Mouse (Mus musculus): ENCODE data around the gene 2610008E11Rik. TPM values are rescaled to one million over a fixed set of nuclear protein-coding genes. Genes with fewer than 3 reads are reported as not detected.
"Not testable (repeated sequence)": the region's sequence is repeated elsewhere in the genome, so short reads cannot be mapped to it uniquely, and the experiment has no call there.

2610008E11Rik gene
- polyA plus RNA-seq, 1 experiment: 0.86 TPM

GRCm38 (mm10) chr10:79096706-79097105 lies 694 bp downstream of the 2610008E11Rik start:
- no peak for TF ChIP-seq POLR2A (IDR thresholded peaks at IDR 0.05; ENCODE audit: control insufficient read depth, low read depth, low read length)
- TF ChIP-seq CTCF (IDR thresholded peaks at IDR 0.05; ENCODE audit: control insufficient read depth, insufficient read depth, insufficient replicate concordance, low read depth, low read length): no peak
- no peak overlapping the region for H3K27ac ChIP-seq (ENCODE audit: control insufficient read depth, insufficient read depth, low read depth, low read length)
- H3K27me3 ChIP-seq (ENCODE audit: control insufficient read depth, insufficient read depth, low read length): no peaks in the 10 kb centered on the region
- H3K4me3 ChIP-seq (ENCODE audit: control insufficient read depth, low read depth, low read length): peak overlapping the region; percentile 86
- no peaks in the 10 kb centered on the region for H3K4me1 ChIP-seq (ENCODE audit: control insufficient read depth, insufficient read depth, low read length)
- 0 out of 2 replicates have a peak, but pooled peaks cover 2% of the 10 kb centered on the region for H3K36me3 ChIP-seq (ENCODE audit: control insufficient read depth, insufficient read depth, low read length)

- Histone ChIP-seq H3K4me3 (ENCODE audit: control insufficient read depth, low read depth, low read length) (no peak overlapping the region), H3K36me3 (ENCODE audit: control insufficient read depth, insufficient read depth, low read length) (peaks cover 3% of the 10 kb centered on the region), H3K27ac (ENCODE audit: control insufficient read depth, insufficient read depth, low read depth, low read length) (no peak overlapping the region), H3K27me3 (ENCODE audit: control insufficient read depth, insufficient read depth, low read length) (no peaks in the 10 kb centered on the region), H3K4me1 (ENCODE audit: control insufficient read depth, insufficient read depth, low read length) (no peaks in the 10 kb centered on the region)
- TF ChIP-seq CTCF (IDR thresholded peaks at IDR 0.05; ENCODE audit: control insufficient read depth, insufficient read depth, insufficient replicate concordance, low read depth, low read length): no peak
- TF ChIP-seq POLR2A (IDR thresholded peaks at IDR 0.05; ENCODE audit: control insufficient read depth, low read depth, low read length): no peak
Measured at GRCm38 (mm10) chr10:79091731-79092130, 5.7 kb downstream of the 2610008E11Rik start.

- H3K4me3 ChIP-seq (ENCODE audit: control insufficient read depth, low read depth, low read length): no peak overlapping the region
- H3K27me3 ChIP-seq (ENCODE audit: control insufficient read depth, insufficient read depth, low read length): no peaks in the 10 kb centered on the region
- peaks cover 3% of the 10 kb centered on the region for H3K36me3 ChIP-seq (ENCODE audit: control insufficient read depth, insufficient read depth, low read length)
- no peaks in the 10 kb centered on the region for H3K4me1 ChIP-seq (ENCODE audit: control insufficient read depth, insufficient read depth, low read length)
- peak overlapping the region; percentile 65; the same call in 1 of the 2 replicates for H3K27ac ChIP-seq (ENCODE audit: control insufficient read depth, insufficient read depth, low read depth, low read length)
- no peak; the same call in 1 of the 2 replicates for TF ChIP-seq POLR2A (IDR thresholded peaks at IDR 0.05; ENCODE audit: control insufficient read depth, low read depth, low read length)
- TF ChIP-seq CTCF (IDR thresholded peaks at IDR 0.05; ENCODE audit: control insufficient read depth, insufficient read depth, insufficient replicate concordance, low read depth, low read length): no peak
Measured at GRCm38 (mm10) chr10:79089000-79089399, 8.4 kb downstream of the 2610008E11Rik start.

- Histone ChIP-seq H3K4me3 (ENCODE audit: control insufficient read depth, low read depth, low read length) (no peak overlapping the region), H3K27ac (ENCODE audit: control insufficient read depth, insufficient read depth, low read depth, low read length) (no peak overlapping the region), H3K4me1 (ENCODE audit: control insufficient read depth, insufficient read depth, low read length) (no peaks in the 10 kb centered on the region), H3K36me3 (ENCODE audit: control insufficient read depth, insufficient read depth, low read length) (peaks cover 2% of the 10 kb centered on the region), H3K27me3 (ENCODE audit: control insufficient read depth, insufficient read depth, low read length) (no peaks in the 10 kb centered on the region)
- TF ChIP-seq CTCF (IDR thresholded peaks at IDR 0.05; ENCODE audit: control insufficient read depth, insufficient read depth, insufficient replicate concordance, low read depth, low read length) (no peak), POLR2A (IDR thresholded peaks at IDR 0.05; ENCODE audit: control insufficient read depth, low read depth, low read length) (no peak)
Measured at GRCm38 (mm10) chr10:79086577-79086976, 10.8 kb downstream of the 2610008E11Rik start.

GRCm38 (mm10) chr10:79057370-79057769 lies 40.0 kb downstream of the 2610008E11Rik start:
- not testable (repeated sequence) for H3K4me1 ChIP-seq (ENCODE audit: control insufficient read depth, insufficient read depth, low read length); H3K27me3 ChIP-seq (ENCODE audit: control insufficient read depth, insufficient read depth, low read length); H3K4me3 ChIP-seq (ENCODE audit: control insufficient read depth, low read depth, low read length); H3K36me3 ChIP-seq (ENCODE audit: control insufficient read depth, insufficient read depth, low read length); H3K27ac ChIP-seq (ENCODE audit: control insufficient read depth, insufficient read depth, low read depth, low read length)

GRCm38 (mm10) chr10:79042457-79042856 lies 54.9 kb downstream of the 2610008E11Rik start:
- H3K27me3 ChIP-seq (ENCODE audit: control insufficient read depth, insufficient read depth, low read length); H3K27ac ChIP-seq (ENCODE audit: control insufficient read depth, insufficient read depth, low read depth, low read length); H3K4me1 ChIP-seq (ENCODE audit: control insufficient read depth, insufficient read depth, low read length); H3K4me3 ChIP-seq (ENCODE audit: control insufficient read depth, low read depth, low read length); H3K36me3 ChIP-seq (ENCODE audit: control insufficient read depth, insufficient read depth, low read length): not testable (repeated sequence)

GRCm38 (mm10) chr10:79028441-79028840 lies 69.0 kb downstream of the 2610008E11Rik start, which contains the start of gene Olfr57:
Gene Olfr57 (plus strand): TSS chr10:79028741.
- no peaks in the 10 kb centered on the region for H3K36me3 ChIP-seq (ENCODE audit: control insufficient read depth, insufficient read depth, low read length)
- no peaks in the 10 kb centered on the region for H3K4me1 ChIP-seq (ENCODE audit: control insufficient read depth, insufficient read depth, low read length)
- no peaks in the 10 kb centered on the region for H3K27me3 ChIP-seq (ENCODE audit: control insufficient read depth, insufficient read depth, low read length)
- TF ChIP-seq POLR2A (IDR thresholded peaks at IDR 0.05; ENCODE audit: control insufficient read depth, low read depth, low read length): no peak
- no peak for TF ChIP-seq CTCF (IDR thresholded peaks at IDR 0.05; ENCODE audit: control insufficient read depth, insufficient read depth, insufficient replicate concordance, low read depth, low read length)
- no peak within 1 kb of the TSS for H3K27ac ChIP-seq (ENCODE audit: control insufficient read depth, insufficient read depth, low read depth, low read length)
- no peak within 1 kb of the TSS for H3K4me3 ChIP-seq (ENCODE audit: control insufficient read depth, low read depth, low read length)

Other genes starting within 250 kb of the 2610008E11Rik start
- gene Olfr1356, start 245.4 kb downstream of the 2610008E11Rik start, polyA plus RNA-seq (2012; rRNA removed): not detected in 2 replicates
- gene Olfr1355, start 222.1 kb downstream of the 2610008E11Rik start, polyA plus RNA-seq (2012; rRNA removed): not detected in 2 replicates
- not detected in 2 replicates for gene Olfr1354, start 184.4 kb downstream of the 2610008E11Rik start, polyA plus RNA-seq (2012; rRNA removed)
- not detected in 2 replicates for gene Olfr8, start 147.0 kb downstream of the 2610008E11Rik start, polyA plus RNA-seq (2012; rRNA removed)
- gene Olfr1353, start 134.3 kb downstream of the 2610008E11Rik start, polyA plus RNA-seq (2012; rRNA removed): not detected in 2 replicates
- gene Olfr1352, start 116.5 kb downstream of the 2610008E11Rik start, polyA plus RNA-seq (2012; rRNA removed): not detected in 2 replicates
- gene Olfr1351, start 85.1 kb downstream of the 2610008E11Rik start, polyA plus RNA-seq (2012; rRNA removed): not detected in 2 replicates
- gene Olfr57, start 68.9 kb downstream of the 2610008E11Rik start, polyA plus RNA-seq (2012; rRNA removed): 0.12 and 0.19 TPM in 2 replicates
- gene Vmn2r80, start 51.2 kb upstream of the 2610008E11Rik start, polyA plus RNA-seq (2012; rRNA removed): not detected in 2 replicates
- gene Vmn2r81, start 150.1 kb upstream of the 2610008E11Rik start, polyA plus RNA-seq (2012; rRNA removed): not detected in 2 replicates

Measured in testis, adult 2 months (tissue).